Mouse (Mus musculus) gastrocnemius, adult 8-10 months (tissue): ENCODE results near the gene Ube3b. TPM values are rescaled to one million over a fixed set of nuclear protein-coding genes. Genes with fewer than 3 reads are reported as not detected.

ENCODE experiments used
- DNase-seq, 2 experiments: peaks; one replicate each; pipeline ENCODE4 v3.0.0; 2022; ENCODE audit warnings: low spot score in 2 of 2
- total RNA-seq, 4 experiments: library from RNA; stranded (reverse); gene quantifications; 2 replicates each; pipeline ENCODE4 v1.2.4; 2022

Gene Ube3b
- 100 to 1,000 TPM; 129 to 147 (median 134) TPM for total RNA-seq

- peak; percentile 63 to 66 for DNase-seq
Observed at GRCm38 (mm10) chr5:114380209-114381012, at the start of gene Ube3b, which contains the start of gene Kctd10. Gene Ube3b (plus strand): TSS chr5:114380607. Gene Kctd10 (minus strand): TSS chr5:114380508.

GRCm38 (mm10) chr5:114342996-114343395 lies 37.4 kb upstream of the Ube3b start:
- no peak for DNase-seq

DNA sequence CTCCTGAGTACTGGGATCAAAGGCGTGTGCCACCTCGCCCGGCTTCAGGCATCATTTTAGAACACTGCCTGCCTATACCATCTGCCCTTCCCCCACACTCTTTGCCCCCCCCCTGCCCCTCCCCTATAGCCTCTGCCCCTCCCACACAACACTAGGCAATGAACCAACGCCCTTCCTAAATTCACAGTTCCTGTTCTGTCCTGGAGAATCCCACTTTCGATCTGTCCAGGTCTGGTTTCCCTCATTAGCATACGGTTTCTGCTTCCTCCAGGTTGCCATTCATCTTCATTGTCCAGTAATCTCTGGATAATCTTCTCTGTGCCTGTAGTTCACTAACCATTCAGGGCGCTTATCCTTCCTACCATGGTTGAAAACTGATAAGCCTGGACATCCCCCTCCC lies 36.8 kb upstream of the Ube3b start:
- DNase-seq, result no peak

DNA sequence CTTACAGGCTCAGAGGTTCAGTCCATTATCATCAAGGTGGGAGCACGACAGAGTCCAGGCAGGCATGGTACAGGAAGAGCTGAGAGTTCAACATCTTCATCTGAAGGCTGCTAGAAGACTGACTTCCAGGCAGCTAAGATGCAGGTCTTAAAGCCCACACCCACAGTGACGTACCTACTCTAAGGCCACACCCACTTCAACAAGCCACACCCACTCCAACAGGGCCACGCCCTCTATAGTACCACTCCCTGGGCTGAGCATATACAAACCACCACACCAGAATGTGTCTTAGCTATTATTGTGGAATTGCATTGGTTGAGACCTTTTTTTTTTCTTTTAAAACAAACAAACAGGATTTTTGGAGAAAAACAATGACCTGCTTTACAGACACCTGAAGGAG lies 34.9 kb upstream of the Ube3b start:
- DNase-seq, result no peak

GRCm38 (mm10) chr5:114347005-114347404 lies 33.4 kb upstream of the Ube3b start:
- DNase-seq, result no peak

GRCm38 (mm10) chr5:114351490-114351889 lies 28.9 kb upstream of the Ube3b start:
- DNase-seq, result no peak

- DNase-seq, result peak; percentile 62
Observed at GRCm38 (mm10) chr5:114356250-114356935, 24.0 kb upstream of the Ube3b start.

DNA sequence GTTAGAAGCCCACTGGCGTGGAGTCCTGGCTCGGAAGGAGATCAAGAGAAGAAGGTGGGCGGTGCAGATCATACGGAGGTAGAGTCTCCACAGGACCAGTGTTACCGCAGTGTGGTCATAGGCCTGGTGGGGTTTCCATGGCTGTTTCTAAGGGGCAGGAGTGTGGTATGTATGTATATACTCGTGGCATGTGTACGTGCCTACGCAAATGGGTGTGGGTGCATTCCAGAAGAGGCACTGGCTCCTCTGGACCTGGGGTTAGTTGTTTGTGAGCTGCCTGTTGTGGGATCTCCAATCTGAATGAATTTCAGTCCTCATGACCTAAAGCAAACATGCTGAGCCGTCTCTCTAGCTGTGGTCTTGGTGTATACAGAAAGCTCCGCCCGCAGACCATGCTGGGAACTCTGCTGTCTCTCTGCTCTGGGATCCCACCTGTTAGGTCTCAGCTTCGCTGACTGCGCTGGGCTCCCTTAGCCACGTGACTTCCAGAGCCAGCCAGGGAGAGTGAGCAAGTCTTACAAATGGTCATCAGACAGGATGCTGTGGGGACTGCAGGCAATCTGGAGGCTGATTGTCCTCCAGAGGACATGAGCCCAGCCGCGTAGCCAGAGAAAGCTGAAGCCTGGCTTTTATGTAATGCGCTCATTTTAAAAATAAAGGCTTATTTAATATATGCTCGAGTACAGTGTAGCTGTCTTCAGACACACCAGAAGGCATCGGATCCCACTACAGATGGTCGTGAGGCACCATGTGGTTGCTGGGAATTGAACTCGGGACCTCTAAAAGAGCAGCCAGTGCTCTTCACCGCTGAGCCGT lies 23.3 kb upstream of the Ube3b start:
- DNase-seq, result no peak

DNA sequence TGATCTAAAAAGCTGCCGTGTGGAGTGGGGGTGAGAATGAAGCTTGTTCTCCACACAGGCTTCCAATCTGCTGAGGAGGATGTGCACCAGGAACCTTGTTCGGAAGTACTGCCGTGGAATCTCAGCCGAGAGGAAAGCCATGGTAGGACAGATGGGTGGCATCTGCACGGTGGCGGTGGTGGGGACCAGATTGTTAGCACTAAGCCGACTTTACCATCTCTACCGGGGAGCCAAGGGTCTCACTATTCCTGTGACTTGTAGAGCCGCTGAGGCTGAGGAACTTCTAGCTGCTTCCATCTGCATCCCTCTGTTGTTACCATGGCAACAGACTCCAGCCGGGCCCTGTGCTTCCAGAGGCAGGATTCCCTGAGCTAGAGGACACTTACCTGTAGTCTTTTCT lies 21.6 kb upstream of the Ube3b start:
- DNase-seq, result no peak

- no peak for DNase-seq
Observed at GRCm38 (mm10) chr5:114359586-114359985, 20.8 kb upstream of the Ube3b start.

DNA sequence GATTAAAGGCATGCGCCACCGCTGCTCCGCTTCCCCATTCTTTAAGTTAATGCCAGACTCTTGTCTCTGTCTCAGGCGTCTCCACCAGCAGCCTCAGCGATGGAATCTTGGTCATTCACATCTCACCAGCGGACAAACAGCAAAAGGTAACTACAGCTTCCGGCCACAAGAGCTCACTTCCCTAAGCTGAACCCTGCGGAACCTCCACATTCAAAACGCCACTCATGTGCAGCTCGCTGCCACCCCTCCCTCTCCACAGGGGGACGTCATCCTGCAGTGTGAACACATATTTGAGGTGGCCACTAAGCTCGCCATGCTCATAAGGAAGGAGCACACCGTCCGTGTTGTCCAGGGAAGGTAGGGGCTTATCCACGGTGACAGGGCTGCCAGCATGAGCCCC lies 19.4 kb upstream of the Ube3b start:
- no peak for DNase-seq

DNA sequence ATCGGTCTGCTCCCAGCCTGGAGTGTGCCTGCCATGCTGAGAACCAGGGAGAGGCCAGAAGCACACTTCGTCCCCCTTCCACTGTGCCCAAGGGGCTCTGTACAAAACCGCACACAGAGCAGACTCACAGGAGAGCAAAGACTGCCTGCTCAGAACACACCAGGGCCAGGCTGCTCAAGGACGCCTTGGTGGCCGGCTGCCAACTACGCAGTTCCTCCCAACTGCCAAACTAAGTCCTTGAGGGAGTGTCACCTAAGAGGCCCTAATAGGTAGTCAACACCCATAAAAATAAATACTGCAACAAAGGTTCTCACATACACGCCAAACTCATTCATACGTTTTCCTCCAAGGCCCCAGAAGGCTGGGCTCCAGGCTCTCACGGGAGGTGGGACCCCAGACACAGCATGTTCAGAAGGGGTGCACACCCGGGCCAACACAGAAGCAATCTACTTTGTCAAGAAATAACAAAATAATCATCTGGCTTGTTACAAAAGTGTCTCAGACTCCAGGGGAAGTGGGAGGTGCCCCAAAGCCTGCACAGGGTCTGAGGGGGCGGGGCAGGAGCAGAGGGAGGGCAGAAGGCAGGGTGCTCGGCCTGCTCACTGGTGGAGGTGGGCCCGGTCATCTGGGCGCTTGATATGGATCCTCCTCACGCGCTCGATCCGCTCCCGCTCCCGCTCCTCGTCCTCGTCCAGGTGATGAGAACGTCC lies 15.2 kb upstream of the Ube3b start:
- no peak for DNase-seq

GRCm38 (mm10) chr5:114368121-114368520 lies 12.3 kb upstream of the Ube3b start:
- no peak for DNase-seq

- DNase-seq, result no peak
Observed at GRCm38 (mm10) chr5:114368803-114369496, 11.5 kb upstream of the Ube3b start.

GRCm38 (mm10) chr5:114369921-114370320 lies 10.5 kb upstream of the Ube3b start:
- DNase-seq, result no peak

GRCm38 (mm10) chr5:114370371-114370776 lies 10.0 kb upstream of the Ube3b start:
- DNase-seq, result peak in 1 of 2 experiments; percentile 30

GRCm38 (mm10) chr5:114371331-114371730 lies 9.1 kb upstream of the Ube3b start:
- DNase-seq, result no peak

- DNase-seq, result no peak
Observed at GRCm38 (mm10) chr5:114371731-114372473, 8.5 kb upstream of the Ube3b start.

- no peak for DNase-seq
Observed at GRCm38 (mm10) chr5:114372565-114372964, 7.8 kb upstream of the Ube3b start.

DNA sequence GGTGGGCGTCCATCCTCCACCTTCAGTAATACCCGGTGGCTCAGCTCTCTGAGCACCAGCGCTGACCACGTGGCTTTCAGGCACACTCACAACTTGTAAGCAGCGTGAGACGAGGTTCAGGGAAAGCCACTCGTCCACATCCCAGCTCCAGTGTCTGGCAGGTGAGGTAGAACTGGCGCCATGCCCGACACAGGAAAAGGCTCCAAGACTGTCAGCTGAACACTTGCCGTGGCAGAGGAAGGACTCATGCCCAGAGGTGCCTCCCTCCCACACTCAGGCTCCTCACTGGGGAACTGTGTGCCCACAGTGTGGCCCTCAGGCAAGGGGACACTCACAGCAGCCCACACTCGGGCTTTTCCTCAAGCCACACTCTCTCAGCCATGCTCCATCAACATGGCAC lies 7.2 kb upstream of the Ube3b start:
- DNase-seq, result peak in 1 of 2 experiments; percentile 41
